Mouse (Mus musculus): ENCODE measurements around the gene Prmt8.
A peak's percentile ranks its signal among the peaks of the same experiment; 100 is the strongest.

Prmt8 gene

GRCm38 (mm10) chr6:127769275-127770156, at the start of gene Prmt8:
Gene Prmt8, minus strand, starts transcription at chr6:127769472.
- peak; percentile 66 for DNase-seq (ENCODE audit: low spot score)

GRCm38 (mm10) chr6:127803046-127803729, 33.9 kb upstream of the Prmt8 start:
- no peak for DNase-seq (ENCODE audit: low spot score)

- no peak for DNase-seq (ENCODE audit: low spot score)
These were observed 32.9 kb upstream of the Prmt8 start for GRCm38 (mm10) chr6:127802211-127802610.

GRCm38 (mm10) chr6:127790023-127790422, 20.8 kb upstream of the Prmt8 start:
- no peak for DNase-seq (ENCODE audit: low spot score)

- DNase-seq (ENCODE audit: low spot score), result no peak
These were observed 1.5 kb upstream of the Prmt8 start for GRCm38 (mm10) chr6:127770806-127771205.

GRCm38 (mm10) chr6:127768621-127769274, 524 bp downstream of the Prmt8 start:
- DNase-seq (ENCODE audit: low spot score), result peak; percentile 25

- DNase-seq (ENCODE audit: low spot score), result peak; percentile 87
These were observed 1.4 kb downstream of the Prmt8 start for GRCm38 (mm10) chr6:127767706-127768493.

GRCm38 (mm10) chr6:127767201-127767705, 2.0 kb downstream of the Prmt8 start:
- no peak for DNase-seq (ENCODE audit: low spot score)

- DNase-seq (ENCODE audit: low spot score), result peak; percentile 62
These were observed 2.6 kb downstream of the Prmt8 start for GRCm38 (mm10) chr6:127766641-127767200.

GRCm38 (mm10) chr6:127766041-127766604, 3.1 kb downstream of the Prmt8 start:
- DNase-seq (ENCODE audit: low spot score), result peak; percentile 28

GRCm38 (mm10) chr6:127765573-127765972, 3.7 kb downstream of the Prmt8 start:
- DNase-seq (ENCODE audit: low spot score), result no peak

GRCm38 (mm10) chr6:127758264-127758663, 11.0 kb downstream of the Prmt8 start:
- DNase-seq (ENCODE audit: low spot score), result no peak

GRCm38 (mm10) chr6:127757667-127758167, 11.6 kb downstream of the Prmt8 start:
- no peak for DNase-seq (ENCODE audit: low spot score)

- no peak for DNase-seq (ENCODE audit: low spot score)
These were observed 12.4 kb downstream of the Prmt8 start for GRCm38 (mm10) chr6:127756856-127757255.

GRCm38 (mm10) chr6:127753228-127753627, 16.0 kb downstream of the Prmt8 start:
- DNase-seq (ENCODE audit: low spot score), result no peak

GRCm38 (mm10) chr6:127752681-127753080, 16.6 kb downstream of the Prmt8 start:
- DNase-seq (ENCODE audit: low spot score), result no peak

GRCm38 (mm10) chr6:127751499-127751898, 17.8 kb downstream of the Prmt8 start:
- DNase-seq (ENCODE audit: low spot score), result peak; percentile 58

- no peak for DNase-seq (ENCODE audit: low spot score)
These were observed 20.5 kb downstream of the Prmt8 start for GRCm38 (mm10) chr6:127748793-127749192.

GRCm38 (mm10) chr6:127742290-127742689, 27.0 kb downstream of the Prmt8 start:
- DNase-seq (ENCODE audit: low spot score), result no peak

- no peak for DNase-seq (ENCODE audit: low spot score)
These were observed 28.1 kb downstream of the Prmt8 start for GRCm38 (mm10) chr6:127741162-127741561.

GRCm38 (mm10) chr6:127740711-127741110, 28.6 kb downstream of the Prmt8 start:
- no peak for DNase-seq (ENCODE audit: low spot score)
